Mouse (Mus musculus) CH12.LX (cell line): ENCODE results near the gene Nrxn3. TPM values are rescaled to one million over a fixed set of nuclear protein-coding genes. Genes with fewer than 3 reads are reported as not detected.

ENCODE experiments used
- DNase-seq: peaks from one replicate; pipeline ENCODE4 v3.0.0-alpha.2; 2013; ENCODE audit errors: extremely low read depth
- H3K27ac ChIP-seq: 2 replicates; pipeline ENCODE4 v1.5.1; 2012; ENCODE audit warnings: low read depth, mild to moderate bottlenecking, control low read depth, moderate library complexity; ENCODE audit not compliant: insufficient read depth
- H3K27me3 ChIP-seq: replicated peaks from 2 replicates; pipeline ENCODE3; 2012; ENCODE audit warnings: inconsistent platforms
- H3K36me3 ChIP-seq, 2 experiments: replicated peaks in 1 of 2; 2 replicates each; pipeline versions ENCODE3 to v1.6.1; 2012; ENCODE audit warnings: inconsistent platforms in 1 of 2, low read length in 1 of 2, mild to moderate bottlenecking in 1 of 2, mixed read lengths in 1 of 2, moderate library complexity in 1 of 2; ENCODE audit not compliant: control insufficient read depth in 1 of 2, insufficient read depth in 1 of 2
- H3K4me1 ChIP-seq, 2 experiments: 2 replicates each; pipeline ENCODE4 v1.6.1; 2012; ENCODE audit warnings: inconsistent platforms in 1 of 2, moderate library complexity in 1 of 2; ENCODE audit not compliant: insufficient read depth in 2 of 2, control insufficient read depth in 1 of 2
- H3K4me2 ChIP-seq: 2 replicates; pipeline ENCODE4 v1.6.1; 2012; ENCODE audit warnings: low read depth, mild to moderate bottlenecking, control low read depth; ENCODE audit not compliant: poor library complexity, insufficient read depth, severe bottlenecking
- H3K4me3 ChIP-seq, 3 experiments: fragments of 150-350 bp in 1 of 3; sonication (generic) in 1 of 3; replicated peaks in 1 of 3; 2 replicates each; pipeline versions ENCODE3 to v1.5.1; 2011 to 2012; ENCODE audit warnings: low read depth in 2 of 3, low read length in 2 of 3, mild to moderate bottlenecking in 2 of 3, moderate library complexity in 2 of 3, control low read depth in 1 of 3, improper control_type of control experiment in 1 of 3, inconsistent platforms in 1 of 3, mixed read lengths in 1 of 3; ENCODE audit not compliant: poor library complexity in 1 of 3
- H3K79me2 ChIP-seq: replicated peaks from 2 replicates; pipeline ENCODE4 v1.6.1; 2012; ENCODE audit warnings: mild to moderate bottlenecking, moderate library complexity; ENCODE audit not compliant: control insufficient read depth, poor library complexity, insufficient read depth, severe bottlenecking; ENCODE audit errors: extremely low read depth
- H3K9ac ChIP-seq: 2 replicates; pipeline ENCODE4 v1.6.1; 2012; ENCODE audit warnings: low read depth, mild to moderate bottlenecking, control low read depth, moderate library complexity; ENCODE audit not compliant: insufficient read depth
- H3K9me3 ChIP-seq: replicated peaks from 2 replicates; pipeline ENCODE3; 2012; ENCODE audit warnings: low read length, inconsistent platforms, mixed read lengths
- CHD2 ChIP-seq: IDR thresholded peaks from 2 replicates; pipeline ENCODE4 v1.6.1; 2011; ENCODE audit warnings: low read length, improper control_type of control experiment
- E2F4 ChIP-seq: IDR thresholded peaks from 2 replicates; pipeline ENCODE4 v1.6.1; 2011; ENCODE audit warnings: low read depth, low read length, improper control_type of control experiment; ENCODE audit not compliant: insufficient replicate concordance
- ELF1 ChIP-seq: IDR thresholded peaks from 2 replicates; pipeline ENCODE4 v1.6.1; 2014; ENCODE audit warnings: low read depth, mild to moderate bottlenecking, inconsistent platforms, low read length, improper control_type of control experiment
- EP300 ChIP-seq: IDR thresholded peaks from 2 replicates; pipeline ENCODE4 v1.6.1; 2011; ENCODE audit warnings: low read length, improper control_type of control experiment
- ETS1 ChIP-seq: conservative IDR thresholded peaks from 2 replicates; pipeline ENCODE4 v1.6.1; 2012; ENCODE audit warnings: low read depth, mild to moderate bottlenecking, inconsistent platforms, low read length, improper control_type of control experiment, moderate library complexity
- GABPA ChIP-seq: IDR thresholded peaks from 2 replicates; pipeline ENCODE4 v1.6.1; 2012; ENCODE audit warnings: low read depth, low read length, improper control_type of control experiment, inconsistent platforms; ENCODE audit not compliant: insufficient replicate concordance
- IRF4 ChIP-seq: IDR thresholded peaks from 2 replicates; pipeline ENCODE4 v1.6.1; 2014; ENCODE audit warnings: low read depth, mild to moderate bottlenecking, inconsistent platforms, low read length, improper control_type of control experiment
- JUN ChIP-seq: IDR thresholded peaks from 2 replicates; pipeline ENCODE4 v1.6.1; 2011; ENCODE audit warnings: low read depth, mild to moderate bottlenecking, low read length, improper control_type of control experiment, moderate library complexity; ENCODE audit not compliant: insufficient read depth
- JUND ChIP-seq: conservative IDR thresholded peaks from 2 replicates; pipeline ENCODE4 v1.6.1; 2011; ENCODE audit warnings: low read depth, low read length, improper control_type of control experiment
- MAZ ChIP-seq: IDR thresholded peaks from 2 replicates; pipeline ENCODE4 v1.6.1; 2012; ENCODE audit warnings: low read depth, mild to moderate bottlenecking, inconsistent platforms, low read length, improper control_type of control experiment, moderate library complexity
- MEF2A ChIP-seq: IDR thresholded peaks from 2 replicates; pipeline ENCODE4 v1.6.1; 2014; ENCODE audit warnings: low read depth, mild to moderate bottlenecking, inconsistent platforms, low read length, improper control_type of control experiment, borderline replicate concordance
- MXI1 ChIP-seq: IDR thresholded peaks from 2 replicates; pipeline ENCODE4 v1.6.1; 2011; ENCODE audit warnings: mild to moderate bottlenecking, low read depth, low read length, improper control_type of control experiment
- MYC ChIP-seq: IDR thresholded peaks from 2 replicates; pipeline ENCODE4 v1.6.1; 2011; ENCODE audit warnings: low read depth, mild to moderate bottlenecking, improper control_type of control experiment, low read length
- NELFE ChIP-seq: IDR thresholded peaks from 2 replicates; pipeline ENCODE4 v1.6.1; 2011; ENCODE audit warnings: low read depth, low read length, improper control_type of control experiment
- PAX5 ChIP-seq: IDR thresholded peaks from 2 replicates; pipeline ENCODE4 v1.6.1; 2012; ENCODE audit warnings: low read length, inconsistent platforms, mixed read lengths
- POLR2A ChIP-seq: IDR thresholded peaks from 2 replicates; pipeline ENCODE4 v1.6.1; 2011; ENCODE audit warnings: low read depth, mild to moderate bottlenecking, improper control_type of control experiment, low read length
- POLR2AphosphoS2 ChIP-seq: IDR thresholded peaks from 2 replicates; pipeline ENCODE4 v1.6.1; 2011; ENCODE audit warnings: low read depth, low read length, improper control_type of control experiment
- RAD21 ChIP-seq: IDR thresholded peaks from 2 replicates; pipeline ENCODE4 v1.6.1; 2011; ENCODE audit warnings: low read depth, mild to moderate bottlenecking, low read length, improper control_type of control experiment, moderate library complexity
- SIN3A ChIP-seq: IDR thresholded peaks from 2 replicates; pipeline ENCODE4 v1.6.1; 2012; ENCODE audit warnings: low read length, improper control_type of control experiment, inconsistent platforms
- SMC3 ChIP-seq: IDR thresholded peaks from 2 replicates; pipeline ENCODE4 v1.6.1; 2011; ENCODE audit warnings: low read depth, low read length, improper control_type of control experiment
- TBP ChIP-seq: conservative IDR thresholded peaks from 2 replicates; pipeline ENCODE4 v1.6.1; 2011; ENCODE audit warnings: low read depth, low read length, improper control_type of control experiment
- TCF12 ChIP-seq: IDR thresholded peaks from 2 replicates; pipeline ENCODE4 v1.6.1; 2014; ENCODE audit warnings: low read depth, mild to moderate bottlenecking, inconsistent platforms, low read length, improper control_type of control experiment
- UBTF ChIP-seq: IDR thresholded peaks from 2 replicates; pipeline ENCODE4 v1.6.1; 2012; ENCODE audit warnings: low read depth, mild to moderate bottlenecking, inconsistent platforms, low read length, improper control_type of control experiment, moderate library complexity
- USF2 ChIP-seq: conservative IDR thresholded peaks from 2 replicates; pipeline ENCODE4 v1.6.1; 2011; ENCODE audit warnings: low read depth, low read length, improper control_type of control experiment
- ZC3H11A ChIP-seq: IDR thresholded peaks from 2 replicates; pipeline ENCODE4 v1.6.1; 2012; ENCODE audit warnings: low read depth, mild to moderate bottlenecking, inconsistent platforms, low read length, improper control_type of control experiment
- ZMIZ1 ChIP-seq: IDR thresholded peaks from 2 replicates; pipeline ENCODE4 v1.6.1; 2012; ENCODE audit warnings: low read depth, mild to moderate bottlenecking, inconsistent platforms, low read length, improper control_type of control experiment
- ZNF384 ChIP-seq: IDR thresholded peaks from 2 replicates; pipeline ENCODE4 v1.6.1; 2012; ENCODE audit warnings: low read depth, low read length, improper control_type of control experiment, inconsistent platforms
- dilution Hi-C: fragments of 300-500 bp; cut with MboI; formaldehyde crosslinking; loops from 2 replicates; pipeline ENCODE4 v1.14.3; 2020; ENCODE audit warnings: low sequenced_read_pairs; ENCODE audit not compliant: extremely low pct_unique_long_range_greater_than_20kb, extremely low pct_ligation_motif_present
- in situ Hi-C: fragments of 300-500 bp; cut with MboI; formaldehyde crosslinking; loops from 3 replicates; pipeline ENCODE4 v1.14.3; 2019; ENCODE audit warnings: low sequenced_read_pairs, low pct_ligation_motif_present, low pct_unique_long_range_greater_than_20kb, mixed read lengths
- polyA plus RNA-seq: library from polyadenylated mRNA; unstranded; fragments of >175 nt; gene quantifications from 2 replicates; pipeline ENCODE4 v1.2.1, GENCODE M21; 2012; ENCODE audit warnings: low read depth; ENCODE audit not compliant: insufficient read length
- total RNA-seq, 2 experiments: library from RNA; depleted of rRNA; stranded (reverse); fragments of 300-350 nt in 1 of 2; fragments of >200 nt in 1 of 2; gene quantifications; 2 replicates each; pipeline ENCODE4 v1.2.3; 2012 to 2014

Gene Nrxn3
- total and polyA plus RNA-seq, 3 experiments, result 0.04 to 0.17 (median 0.09) TPM

DNA sequence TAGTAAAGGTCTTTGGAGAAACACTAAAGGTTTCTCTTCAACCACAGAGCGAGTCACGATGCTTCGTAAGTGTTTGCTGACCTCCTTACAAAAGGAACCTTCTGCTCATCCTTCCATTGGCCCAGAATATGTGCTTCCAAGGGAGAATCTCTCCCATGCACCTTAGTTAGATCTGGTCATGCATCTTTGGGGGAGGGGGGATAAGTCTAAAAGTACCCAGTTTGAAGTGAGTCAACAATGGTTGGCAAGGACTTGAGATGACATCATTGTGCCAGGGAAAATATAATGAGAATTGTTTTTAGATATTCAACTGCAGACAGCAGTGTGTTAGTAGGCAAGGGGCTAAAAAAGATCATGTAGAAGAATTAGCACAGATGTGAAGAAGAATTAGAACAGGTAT lies 1437.2 kb downstream of the Nrxn3 start:
- no peaks in the 10 kb centered on the region for H3K79me2 ChIP-seq
- in situ Hi-C loops, result no loop called here
- no peaks in the 10 kb centered on the region for H3K4me1 ChIP-seq
- H3K9ac ChIP-seq, result no peak overlapping the region
- no peak for TF ChIP-seq ELF1
- no peak for TF ChIP-seq UBTF
- no peaks in the 10 kb centered on the region for H3K9me3 ChIP-seq
- H3K4me2 ChIP-seq, result no peak overlapping the region
- no peak overlapping the region for H3K4me3 ChIP-seq
- no peak for DNase-seq
- no peak overlapping the region for H3K27ac ChIP-seq
- no peaks in the 10 kb centered on the region for H3K36me3 ChIP-seq
- dilution Hi-C loops, result no loop called here
- no peaks in the 10 kb centered on the region for H3K27me3 ChIP-seq

GRCm38 (mm10) chr12:90166118-90166517 lies 1443.4 kb downstream of the Nrxn3 start:
- H3K27me3 ChIP-seq, result no peaks in the 10 kb centered on the region
- dilution Hi-C loops, result no loop called here
- no peak for TF ChIP-seq EP300
- no peak for TF ChIP-seq POLR2AphosphoS2
- TF ChIP-seq ZNF384, result no peak
- no peak for TF ChIP-seq ZC3H11A
- TF ChIP-seq NELFE, result no peak
- no peak for TF ChIP-seq MEF2A
- TF ChIP-seq ELF1, result no peak
- no peak for TF ChIP-seq CHD2
- TF ChIP-seq TCF12, result no peak
- no peak for TF ChIP-seq SIN3A
- no peak for TF ChIP-seq MAZ
- TF ChIP-seq IRF4, result no peak
- no peak for TF ChIP-seq MXI1
- no peak for TF ChIP-seq TBP
- TF ChIP-seq USF2, result no peak
- no peak for TF ChIP-seq RAD21
- no peaks in the 10 kb centered on the region for H3K4me1 ChIP-seq
- no peak for DNase-seq
- H3K9ac ChIP-seq, result no peak overlapping the region
- H3K27ac ChIP-seq, result no peak overlapping the region
- no peak overlapping the region for H3K4me2 ChIP-seq
- H3K4me3 ChIP-seq, result no peak overlapping the region
- no peaks in the 10 kb centered on the region for H3K9me3 ChIP-seq
- in situ Hi-C loops, result no loop called here
- H3K79me2 ChIP-seq, result no peaks in the 10 kb centered on the region
- no peaks in the 10 kb centered on the region for H3K36me3 ChIP-seq

DNA sequence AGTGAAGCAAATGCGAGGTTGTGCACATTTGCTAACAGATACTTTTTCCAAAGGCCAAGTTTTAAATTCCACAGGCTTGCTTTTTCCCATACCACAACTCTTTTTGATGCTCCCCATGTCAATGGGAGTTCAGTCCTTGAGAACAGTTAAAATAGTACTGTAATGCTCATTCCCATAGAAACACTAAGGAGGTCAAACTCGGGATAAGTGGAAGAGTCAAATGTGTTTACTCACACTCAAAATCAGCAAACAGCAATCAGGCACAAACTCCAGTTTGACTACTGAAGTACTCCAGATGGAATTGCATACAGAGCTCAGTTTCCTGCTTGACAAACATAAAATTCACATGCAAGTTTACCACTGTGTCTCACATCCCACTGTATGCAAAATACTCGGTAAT lies 1458.9 kb downstream of the Nrxn3 start:
- Histone ChIP-seq H3K4me2 (no peak overlapping the region), H3K27ac (no peak overlapping the region), H3K36me3 (no peaks in the 10 kb centered on the region), H3K27me3 (no peaks in the 10 kb centered on the region), H3K4me1 (no peaks in the 10 kb centered on the region), H3K9me3 (no peaks in the 10 kb centered on the region), H3K4me3 (no peak overlapping the region), H3K9ac (no peak overlapping the region), H3K79me2 (no peaks in the 10 kb centered on the region)
- TF ChIP-seq ZMIZ1, result no peak
- no peak for TF ChIP-seq CHD2
- TF ChIP-seq MXI1, result no peak
- no peak for TF ChIP-seq ETS1
- TF ChIP-seq JUND, result no peak
- no peak for TF ChIP-seq SMC3
- no peak for TF ChIP-seq MYC
- TF ChIP-seq GABPA, result no peak
- TF ChIP-seq E2F4, result no peak
- no peak for TF ChIP-seq MAZ
- TF ChIP-seq SIN3A, result no peak
- no peak for TF ChIP-seq JUN
- TF ChIP-seq PAX5, result no peak
- TF ChIP-seq POLR2A, result no peak
- TF ChIP-seq TCF12, result no peak
- TF ChIP-seq NELFE, result no peak
- in situ Hi-C loops, result no loop called here
- dilution Hi-C loops, result no loop called here
- no peak for DNase-seq
